Mouse (Mus musculus): ENCODE data around the gene Ttc36. TPM values are rescaled to one million over a fixed set of nuclear protein-coding genes. Genes with fewer than 3 reads are reported as not detected.

Ttc36 gene
- not detected in 2 replicates for polyA plus RNA-seq (2015; fragmentation: Nextera tagmentation; extraction: Ambion mirVana)

GRCm38 (mm10) chr9:44802808-44803450, at the start of gene Ttc36:
Gene Ttc36 (minus strand): TSS chr9:44803072.
- no peak within 1 kb of the TSS for H3K4me2 ChIP-seq
- peaks cover 33% of the 10 kb centered on the region for H3K36me3 ChIP-seq
- ATAC-seq (ENCODE audit: low read depth) = no peak
- no peak within 1 kb of the TSS for H3K4me3 ChIP-seq
- peaks cover 22% of the 10 kb centered on the region for H3K4me1 ChIP-seq (replicated peaks)
- H3K9me3 ChIP-seq = no peaks in the 10 kb centered on the region
- H3K9ac ChIP-seq = no peak within 1 kb of the TSS
- WGBS = 78% methylated on average over 4 of the region's 4 CpGs
- no peak within 1 kb of the TSS for H3K27ac ChIP-seq (replicated peaks)
- H3K27me3 ChIP-seq = peaks cover 21% of the 10 kb centered on the region

GRCm38 (mm10) chr9:44847446-44847845, 44.6 kb upstream of the Ttc36 start:
- Histone ChIP-seq H3K27me3 (no peaks in the 10 kb centered on the region), H3K9ac (no peak overlapping the region), H3K9me3 (no peaks in the 10 kb centered on the region), H3K36me3 (peaks cover 73% of the 10 kb centered on the region), H3K4me1 (replicated peaks) (no peaks in the 10 kb centered on the region), H3K4me3 (no peak overlapping the region), H3K4me2 (no peak overlapping the region), H3K27ac (replicated peaks) (no peak overlapping the region)
- no peak for ATAC-seq (ENCODE audit: low read depth)
- WGBS = 89% methylated on average over 6 of the region's 6 CpGs

- H3K4me3 ChIP-seq = no peak overlapping the region
- no peaks in the 10 kb centered on the region for H3K4me1 ChIP-seq (replicated peaks)
- H3K9me3 ChIP-seq = no peaks in the 10 kb centered on the region
- H3K9ac ChIP-seq = no peak overlapping the region
- 93% methylated on average over 10 of the region's 10 CpGs for WGBS
- H3K36me3 ChIP-seq = peaks cover 90% of the 10 kb centered on the region
- no peak overlapping the region for H3K4me2 ChIP-seq
- no peaks in the 10 kb centered on the region for H3K27me3 ChIP-seq
- no peak for ATAC-seq (ENCODE audit: low read depth)
- no peak overlapping the region for H3K27ac ChIP-seq (replicated peaks)
These were observed 38.4 kb upstream of the Ttc36 start for GRCm38 (mm10) chr9:44841241-44841640.

GRCm38 (mm10) chr9:44836439-44836838, 33.6 kb upstream of the Ttc36 start:
- ATAC-seq (ENCODE audit: low read depth) = no peak
- Histone ChIP-seq H3K9me3 (no peaks in the 10 kb centered on the region), H3K4me1 (replicated peaks) (no peaks in the 10 kb centered on the region), H3K27me3 (no peaks in the 10 kb centered on the region), H3K36me3 (peaks cover 88% of the 10 kb centered on the region), H3K27ac (replicated peaks) (no peak overlapping the region), H3K4me2 (no peak overlapping the region), H3K4me3 (no peak overlapping the region), H3K9ac (no peak overlapping the region)
- WGBS = 49% methylated on average over 7 of the region's 7 CpGs

GRCm38 (mm10) chr9:44832356-44832755, 29.5 kb upstream of the Ttc36 start:
- no peaks in the 10 kb centered on the region for H3K4me1 ChIP-seq (replicated peaks)
- 86% methylated on average over 4 of the region's 4 CpGs for WGBS
- H3K4me2 ChIP-seq = no peak overlapping the region
- peaks cover 92% of the 10 kb centered on the region for H3K36me3 ChIP-seq
- no peak overlapping the region for H3K27ac ChIP-seq (replicated peaks)
- no peaks in the 10 kb centered on the region for H3K9me3 ChIP-seq
- H3K4me3 ChIP-seq = no peak overlapping the region
- ATAC-seq (ENCODE audit: low read depth) = no peak
- H3K9ac ChIP-seq = no peak overlapping the region
- H3K27me3 ChIP-seq = no peaks in the 10 kb centered on the region

GRCm38 (mm10) chr9:44830506-44830905, 27.6 kb upstream of the Ttc36 start:
- H3K27ac ChIP-seq (replicated peaks) = no peak overlapping the region
- no peaks in the 10 kb centered on the region for H3K27me3 ChIP-seq
- ATAC-seq (ENCODE audit: low read depth) = no peak
- 83% methylated on average over 2 of the region's 2 CpGs for WGBS
- H3K9me3 ChIP-seq = no peaks in the 10 kb centered on the region
- H3K4me3 ChIP-seq = no peak overlapping the region
- H3K4me1 ChIP-seq (replicated peaks) = no peaks in the 10 kb centered on the region
- peaks cover 95% of the 10 kb centered on the region for H3K36me3 ChIP-seq
- H3K9ac ChIP-seq = no peak overlapping the region
- no peak overlapping the region for H3K4me2 ChIP-seq

- no peak overlapping the region for H3K27ac ChIP-seq (replicated peaks)
- no peak overlapping the region for H3K9ac ChIP-seq
- no peak for ATAC-seq (ENCODE audit: low read depth)
- WGBS = 95% methylated on average over 11 of the region's 11 CpGs
- H3K4me1 ChIP-seq (replicated peaks) = no peaks in the 10 kb centered on the region
- H3K9me3 ChIP-seq = no peaks in the 10 kb centered on the region
- H3K27me3 ChIP-seq = no peaks in the 10 kb centered on the region
- H3K4me3 ChIP-seq = no peak overlapping the region
- no peak overlapping the region for H3K4me2 ChIP-seq
- peaks cover 95% of the 10 kb centered on the region for H3K36me3 ChIP-seq
These were observed 26.1 kb upstream of the Ttc36 start for GRCm38 (mm10) chr9:44828944-44829343.

- no peak overlapping the region for H3K4me3 ChIP-seq
- no peak for ATAC-seq (ENCODE audit: low read depth)
- no peak overlapping the region for H3K27ac ChIP-seq (replicated peaks)
- H3K4me1 ChIP-seq (replicated peaks) = no peaks in the 10 kb centered on the region
- H3K27me3 ChIP-seq = no peaks in the 10 kb centered on the region
- H3K9me3 ChIP-seq = no peaks in the 10 kb centered on the region
- H3K9ac ChIP-seq = no peak overlapping the region
- H3K36me3 ChIP-seq = peaks cover 96% of the 10 kb centered on the region
- WGBS = 93% methylated on average over 7 of the region's 7 CpGs
- H3K4me2 ChIP-seq = no peak overlapping the region
These were observed 23.8 kb upstream of the Ttc36 start for GRCm38 (mm10) chr9:44826660-44827059.

GRCm38 (mm10) chr9:44819920-44820827, 17.3 kb upstream of the Ttc36 start:
- no peak for ATAC-seq (ENCODE audit: low read depth)
- Histone ChIP-seq H3K9me3 (no peaks in the 10 kb centered on the region), H3K4me3 (no peak overlapping the region), H3K4me2 (no peak overlapping the region), H3K9ac (no peak overlapping the region), H3K4me1 (replicated peaks) (no peaks in the 10 kb centered on the region), H3K27ac (replicated peaks) (no peak overlapping the region), H3K27me3 (no peaks in the 10 kb centered on the region), H3K36me3 (peaks cover 100% of the 10 kb centered on the region)
- 92% methylated on average over 15 of the region's 15 CpGs for WGBS

GRCm38 (mm10) chr9:44817522-44817921, 14.7 kb upstream of the Ttc36 start:
- no peak for ATAC-seq (ENCODE audit: low read depth)
- no peak overlapping the region for H3K27ac ChIP-seq (replicated peaks)
- H3K9ac ChIP-seq = no peak overlapping the region
- H3K4me2 ChIP-seq = no peak overlapping the region
- no peaks in the 10 kb centered on the region for H3K4me1 ChIP-seq (replicated peaks)
- no peaks in the 10 kb centered on the region for H3K9me3 ChIP-seq
- no peak overlapping the region for H3K4me3 ChIP-seq
- H3K27me3 ChIP-seq = no peaks in the 10 kb centered on the region
- whole genome bisulfite sequencing = 90% methylated on average over 5 of the region's 5 CpGs
- H3K36me3 ChIP-seq = peaks cover 100% of the 10 kb centered on the region

- H3K27me3 ChIP-seq = no peaks in the 10 kb centered on the region
- H3K4me1 ChIP-seq (replicated peaks) = no peaks in the 10 kb centered on the region
- H3K9me3 ChIP-seq = no peaks in the 10 kb centered on the region
- H3K36me3 ChIP-seq = peaks cover 100% of the 10 kb centered on the region
- no peak overlapping the region for H3K4me2 ChIP-seq
- H3K4me3 ChIP-seq = no peak overlapping the region
- 95% methylated on average over 8 of the region's 8 CpGs for whole genome bisulfite sequencing
- no peak overlapping the region for H3K27ac ChIP-seq (replicated peaks)
- H3K9ac ChIP-seq = no peak overlapping the region
- ATAC-seq (ENCODE audit: low read depth) = no peak
These were observed 11.3 kb upstream of the Ttc36 start for GRCm38 (mm10) chr9:44814179-44814578.

GRCm38 (mm10) chr9:44810316-44810715, 7.4 kb upstream of the Ttc36 start:
- ATAC-seq (ENCODE audit: low read depth) = no peak
- no peaks in the 10 kb centered on the region for H3K9me3 ChIP-seq
- H3K27ac ChIP-seq (replicated peaks) = no peak overlapping the region
- H3K4me2 ChIP-seq = no peak overlapping the region
- H3K4me3 ChIP-seq = no peak overlapping the region
- H3K4me1 ChIP-seq (replicated peaks) = no peaks in the 10 kb centered on the region
- H3K9ac ChIP-seq = no peak overlapping the region
- WGBS = 94% methylated on average over 10 of the region's 10 CpGs
- H3K27me3 ChIP-seq = no peaks in the 10 kb centered on the region
- H3K36me3 ChIP-seq = peaks cover 98% of the 10 kb centered on the region
